Mouse (Mus musculus) right cerebral cortex, postnatal 25 days (tissue): ENCODE data around the gene Gm9736.
"Not testable (repeated sequence)": the region's sequence is repeated elsewhere in the genome, so short reads cannot be mapped to it uniquely, and the experiment has no call there.

Source experiments
- DNase-seq: peaks from one replicate; pipeline ENCODE4 v3.0.0; 2022

Gm9736 gene

GRCm38 (mm10) chr10:77751254-77751653 lies at the start of gene Gm9736:
Gene Gm9736, minus strand, starts transcription at chr10:77751354.
- not testable (repeated sequence) for DNase-seq

GRCm38 (mm10) chr10:77798921-77799508 lies 47.9 kb upstream of the Gm9736 start, which contains the start of gene Gm19668:
Gene Gm19668, minus strand, starts transcription at chr10:77799133.
- no peak for DNase-seq

- not testable (repeated sequence) for DNase-seq
Observed at GRCm38 (mm10) chr10:77798164-77798920, 47.2 kb upstream of the Gm9736 start.

- no peak for DNase-seq
Observed at GRCm38 (mm10) chr10:77797677-77798076, 46.5 kb upstream of the Gm9736 start.

DNA sequence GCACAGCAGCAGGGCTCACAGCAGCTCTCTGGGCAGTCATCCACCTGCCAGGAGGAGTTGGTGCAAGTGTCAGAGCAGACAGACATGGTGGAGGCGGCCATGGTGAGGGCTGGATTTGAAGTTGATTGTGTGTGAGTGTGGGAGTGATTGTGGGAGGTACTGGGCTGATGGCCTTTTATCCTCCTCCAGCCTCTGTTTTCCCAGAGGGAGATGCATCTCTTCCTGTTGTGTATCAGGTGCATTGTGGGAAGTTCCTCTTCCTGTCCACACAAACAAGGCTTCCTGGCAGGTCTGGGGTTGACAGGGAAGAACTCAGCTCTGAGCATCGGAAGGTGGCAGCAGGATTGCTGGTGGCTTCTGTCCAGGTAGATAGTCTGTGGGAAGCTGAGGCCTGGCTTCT lies 43.8 kb upstream of the Gm9736 start, which contains the start of gene Gm9639:
TSS of gene Gm9639 (minus strand) at position 101 of the 400 bp plus-strand sequence.
- no peak for DNase-seq

DNA sequence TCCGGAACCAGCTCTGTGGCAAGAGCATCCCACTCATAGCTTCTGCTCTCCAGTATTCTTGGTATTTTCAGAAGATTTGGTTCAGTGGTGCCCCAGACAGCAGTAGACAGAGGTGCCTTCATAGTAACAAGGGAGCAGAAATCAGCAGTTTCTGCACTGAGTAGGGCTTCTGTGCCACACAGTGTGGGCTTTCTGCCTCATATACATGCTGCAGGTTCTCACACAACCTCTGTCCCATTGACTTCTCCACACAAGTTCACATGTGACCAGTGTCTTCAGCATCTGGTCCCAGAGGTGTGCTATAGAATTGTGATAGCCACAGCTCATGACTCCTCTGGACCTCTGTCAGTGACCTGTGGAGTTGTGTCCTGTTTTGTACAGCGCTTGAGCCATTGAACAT lies 37.5 kb upstream of the Gm9736 start:
- DNase-seq, result no peak

- DNase-seq, result peak; percentile 21
Observed at GRCm38 (mm10) chr10:77787876-77788275, 36.7 kb upstream of the Gm9736 start, which contains the start of gene Gm7137. Gene Gm7137, minus strand, starts transcription at chr10:77788200.

- not testable (repeated sequence) for DNase-seq
Observed at GRCm38 (mm10) chr10:77783396-77783795, 32.2 kb upstream of the Gm9736 start.

DNA sequence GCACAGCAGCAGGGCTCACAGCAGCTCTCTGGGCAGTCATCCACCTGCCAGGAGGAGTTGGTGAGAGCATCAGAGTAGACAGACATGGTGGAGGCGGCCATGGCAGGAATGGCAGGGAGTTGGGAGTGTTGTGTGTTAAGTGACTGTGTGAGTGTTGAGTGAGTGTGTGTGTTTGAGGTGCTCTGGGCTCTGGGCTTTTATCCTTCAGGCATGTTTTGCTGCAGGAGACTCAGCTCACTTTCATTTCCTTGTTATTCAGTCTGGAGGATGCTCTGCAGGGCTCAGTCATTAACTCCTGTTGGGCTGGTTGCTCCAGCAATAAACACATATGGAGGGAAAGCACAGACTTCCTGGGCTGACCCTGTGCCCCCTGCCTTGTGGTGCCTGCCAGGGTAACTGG lies 31.3 kb upstream of the Gm9736 start, which contains the start of gene Gm3250:
TSS of gene Gm3250 (minus strand) at position 101 of the 400 bp plus-strand sequence.
- not testable (repeated sequence) for DNase-seq

DNA sequence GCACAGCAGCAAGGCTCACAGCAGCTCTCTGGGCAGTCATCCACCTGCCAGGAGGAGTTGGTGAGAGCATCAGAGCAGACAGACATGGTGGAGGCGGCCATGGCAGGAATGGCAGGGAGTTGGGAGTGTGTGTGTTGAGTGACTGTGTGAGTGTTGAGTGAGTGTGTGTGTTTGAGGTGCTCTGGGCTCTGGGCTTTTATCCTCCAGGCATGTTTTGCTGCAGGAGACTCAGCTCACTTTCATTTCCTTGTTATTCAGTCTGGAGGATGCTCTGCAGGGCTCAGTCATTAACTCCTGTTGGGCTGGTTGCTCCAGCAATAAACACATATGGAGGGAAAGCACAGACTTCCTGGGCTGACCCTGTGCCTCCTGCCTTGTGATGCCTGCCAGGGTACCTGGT lies 25.7 kb upstream of the Gm9736 start, which contains the start of gene Gm7138:
TSS of gene Gm7138 (minus strand) at position 101 of the 400 bp plus-strand sequence.
- not testable (repeated sequence) for DNase-seq

DNA sequence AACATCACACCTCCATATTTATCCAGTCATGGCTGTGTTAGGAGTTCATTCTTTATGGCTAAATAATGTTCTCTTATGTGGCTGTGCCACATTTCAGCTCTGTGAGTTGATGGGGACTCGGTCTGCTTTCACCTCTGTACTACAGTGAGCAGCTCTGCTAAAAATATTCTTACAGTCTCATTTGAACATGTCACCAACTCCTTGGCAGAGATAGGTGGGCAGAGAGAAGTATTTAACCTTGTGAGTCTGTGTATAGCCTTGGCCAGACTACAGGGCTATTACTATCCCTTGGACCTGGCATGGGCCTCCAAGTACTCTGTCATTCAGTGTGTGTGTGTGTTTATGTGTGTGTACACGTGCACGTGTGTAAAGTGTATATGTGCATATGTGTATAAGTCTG lies 21.0 kb upstream of the Gm9736 start:
- DNase-seq, result not testable (repeated sequence)

GRCm38 (mm10) chr10:77771225-77771624 lies 20.1 kb upstream of the Gm9736 start, which contains the start of gene Gm3238:
Gene Gm3238, minus strand, starts transcription at chr10:77771325.
- DNase-seq, result not testable (repeated sequence)

DNA sequence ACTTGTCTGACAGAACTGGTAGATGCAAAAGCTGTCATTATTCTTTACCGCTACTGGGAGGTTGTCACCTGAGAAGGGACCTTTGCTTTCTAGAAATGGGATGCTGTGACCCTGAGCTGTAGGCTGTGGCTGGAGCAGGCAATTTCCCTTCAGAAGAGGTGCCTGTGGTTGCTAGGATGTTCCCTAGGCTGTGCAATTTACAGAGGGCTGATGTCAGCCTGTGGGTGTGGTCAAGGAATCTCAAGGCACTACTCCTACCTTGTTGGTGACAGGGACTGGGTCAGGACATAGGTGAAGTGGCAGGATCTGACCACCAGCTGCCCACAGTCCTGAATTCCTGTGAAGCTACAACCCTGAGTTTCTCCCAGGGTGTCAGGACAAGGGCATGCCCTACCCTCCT lies 18.6 kb upstream of the Gm9736 start:
- DNase-seq, result no peak

GRCm38 (mm10) chr10:77759582-77759981 lies 8.4 kb upstream of the Gm9736 start, which contains the start of gene Gm3233:
Gene Gm3233, minus strand, starts transcription at chr10:77759682.
- not testable (repeated sequence) for DNase-seq

- no peak for DNase-seq
Observed at GRCm38 (mm10) chr10:77753448-77753847, 2.3 kb upstream of the Gm9736 start.

DNA sequence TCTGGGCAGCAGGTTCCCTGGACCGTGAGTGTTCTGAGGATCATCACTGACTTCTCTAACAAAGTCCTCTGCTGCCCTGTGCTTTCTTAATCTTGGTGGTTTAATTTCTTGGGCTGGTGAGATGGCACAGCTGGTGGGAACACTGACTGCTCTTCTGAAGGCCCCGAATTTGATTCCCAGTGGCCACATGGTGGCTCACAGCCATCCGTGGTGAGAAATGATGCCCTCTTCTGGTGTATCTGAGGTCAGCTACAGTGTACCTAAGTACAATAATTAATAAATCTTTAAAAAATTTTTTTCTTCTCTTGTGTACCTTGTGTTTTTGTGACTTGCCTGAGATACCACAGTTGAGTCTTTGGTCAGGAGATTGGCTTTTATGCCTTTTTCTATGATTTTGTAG lies 1.2 kb upstream of the Gm9736 start:
- DNase-seq, result not testable (repeated sequence)

DNA sequence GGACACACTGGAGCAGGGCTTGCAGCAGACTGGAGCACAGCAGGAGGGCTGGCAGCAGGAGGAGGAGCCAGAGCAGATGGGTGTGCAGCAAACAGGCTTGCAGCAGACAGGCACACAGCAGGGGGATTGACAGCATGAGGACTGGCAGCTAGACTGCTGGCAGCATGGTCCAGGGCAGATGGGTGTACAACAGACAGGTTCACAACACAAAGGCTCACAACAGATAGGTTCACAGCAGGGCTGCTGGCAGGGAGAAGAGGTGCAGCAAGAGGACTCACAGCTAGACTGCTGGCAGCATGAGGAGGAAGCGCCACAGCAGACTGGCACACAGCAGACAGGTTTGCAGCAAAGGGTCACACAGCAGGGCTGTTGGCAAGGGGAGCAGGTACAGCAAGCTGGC lies 468 bp downstream of the Gm9736 start:
- not testable (repeated sequence) for DNase-seq

GRCm38 (mm10) chr10:77741924-77742688 lies 9.0 kb downstream of the Gm9736 start, which contains the start of gene Gm18596:
Gene Gm18596, minus strand, starts transcription at chr10:77742638.
- not testable (repeated sequence) for DNase-seq

DNA sequence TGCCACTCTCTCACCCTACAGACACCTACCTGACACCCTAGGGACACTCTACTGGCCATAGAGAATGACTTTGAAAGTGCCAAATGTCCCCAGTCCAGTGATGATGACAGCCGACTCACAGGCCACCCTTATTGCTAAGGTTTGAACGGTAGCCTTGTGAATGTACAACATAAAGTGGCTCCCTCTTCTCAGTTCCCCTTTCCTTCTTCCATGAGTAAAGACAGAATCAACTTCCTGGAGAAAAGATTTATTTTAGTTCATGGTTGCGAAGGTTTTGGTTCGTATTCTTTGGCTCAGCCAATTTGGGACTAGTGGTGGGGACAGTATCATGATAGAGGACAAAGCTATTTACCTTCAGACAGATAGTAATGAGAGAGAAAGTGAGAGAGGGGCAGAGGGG lies 12.2 kb downstream of the Gm9736 start:
- DNase-seq, result no peak

DNA sequence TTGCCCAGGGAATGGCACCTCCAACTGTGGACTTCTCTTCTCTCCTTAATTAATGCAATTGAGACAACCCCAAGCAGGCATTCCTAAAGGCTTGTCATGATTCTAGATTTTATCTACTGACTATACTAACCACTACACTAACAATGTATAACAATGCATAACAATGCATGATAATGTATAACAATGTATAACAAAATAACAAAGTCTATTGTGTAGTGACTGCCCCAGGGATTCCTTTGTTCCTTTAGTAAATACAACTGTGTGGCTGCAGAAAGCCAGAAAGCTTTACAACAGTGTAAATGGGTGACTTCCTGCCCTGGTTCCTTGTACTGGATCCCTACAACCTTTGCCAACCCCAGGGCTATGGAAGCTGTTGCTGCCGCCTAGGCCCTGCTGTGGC lies 15.2 kb downstream of the Gm9736 start:
- DNase-seq, result no peak

DNA sequence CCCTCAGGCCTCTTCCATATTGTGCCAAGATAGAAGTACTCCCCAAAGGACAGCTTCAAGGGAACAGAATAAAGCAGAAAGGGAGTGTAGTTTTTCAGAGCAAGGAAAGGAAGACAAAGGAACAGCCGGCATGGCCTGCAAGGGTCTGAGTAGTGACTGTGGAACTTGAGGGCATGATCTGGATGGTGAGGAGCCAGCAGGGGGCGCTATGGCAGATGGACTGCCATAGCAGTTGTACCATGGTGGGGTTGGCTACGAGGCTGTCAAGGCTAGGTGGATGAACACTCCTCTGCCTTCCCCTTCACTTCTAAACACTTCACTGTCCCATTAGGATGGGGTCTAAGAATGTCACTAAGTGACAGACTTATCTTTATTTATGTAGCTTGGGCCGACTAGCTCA lies 21.9 kb downstream of the Gm9736 start:
- no peak for DNase-seq

- DNase-seq, result no peak
Observed at GRCm38 (mm10) chr10:77728280-77728679, 22.9 kb downstream of the Gm9736 start.

GRCm38 (mm10) chr10:77726186-77726585 lies 25.0 kb downstream of the Gm9736 start, which contains the start of gene Gm10100:
Gene Gm10100, plus strand, starts transcription at chr10:77726486.
- no peak for DNase-seq
